10 mouse cellular contexts compared by ENCODE assay signal in the genomic region with DNA sequence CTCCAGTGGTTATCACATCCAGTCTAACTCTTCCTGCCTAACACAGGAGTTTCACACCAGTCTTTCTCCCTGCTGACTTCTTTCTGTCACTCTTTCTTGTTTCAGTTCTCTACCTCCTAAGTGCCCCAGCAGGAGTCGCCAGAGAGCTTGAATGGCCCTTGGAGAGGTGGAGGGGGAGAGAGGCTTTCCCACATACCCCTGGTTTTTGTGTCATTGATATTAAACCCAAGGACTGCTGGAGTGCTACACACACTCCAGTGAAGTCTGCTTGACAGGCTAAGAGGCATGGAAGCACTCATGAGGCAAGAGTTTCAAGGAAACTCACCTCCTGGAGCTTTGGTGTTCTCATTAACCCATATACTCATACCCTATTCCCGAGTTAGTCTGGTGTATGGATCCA. TPM values are rescaled to one million over a fixed set of nuclear protein-coding genes. Genes with fewer than 3 reads are reported as not detected.
DNase-seq lines count a peak whose midpoint lies in the region; ATAC-seq lines count a peak whose summit lies in the region.
"Had no signal": no experiment of that assay in that cellular context is flagged by ENCODE, and none has a peak within 500 bp of the region (broad histone marks: within the 10 kb centered on the region; RNA-seq: fewer than 3 reads in every experiment).

No protein-coding gene starts in this region.

- peak; percentile 21 to 32 for DNase-seq in heart, postnatal 14 days
- peak; percentile 19 for DNase-seq in embryonic facial prominence, embryonic 11.5 days (ENCODE audit: low spot score)
- peak; percentile 76 for DNase-seq in naive thymus-derived CD4-positive, alpha-beta T cell, adult 2 months (ENCODE audit: low read depth)
- no peak for DNase-seq in forebrain, embryonic 10.5 days (ENCODE audit: extremely low spot score, low spot score)
- DNase-seq in kidney, adult 18-20 months: no peak

- no peaks in the 10 kb centered on the region for H3K27me3 ChIP-seq in heart, embryonic 12.5 days (replicated peaks)
- no peaks in the 10 kb centered on the region for H3K27me3 ChIP-seq in embryonic facial prominence, embryonic 11.5 days (ENCODE audit: control insufficient read depth, insufficient read depth, low read length)
- no peaks in the 10 kb centered on the region for H3K27me3 ChIP-seq in forebrain, embryonic 10.5 days (ENCODE audit: poor library complexity, severe bottlenecking)
- no peaks in the 10 kb centered on the region for H3K27me3 ChIP-seq in kidney, embryonic 14.5 days (ENCODE audit: control insufficient read depth, insufficient read depth, low read length)
- H3K27me3 ChIP-seq: embryonic facial prominence, embryonic 13.5 days; heart, embryonic 15.5 days had no signal

- intact Hi-C loops in heart, postnatal 14 days (cut with DNase I): no loop called here

- 78% methylated on average over 2 of the region's 2 CpGs for WGBS in heart, embryonic 12.5 days
- WGBS in embryonic facial prominence, embryonic 11.5 days: 91% methylated on average over 2 of the region's 2 CpGs
- 80% methylated on average over 2 of the region's 2 CpGs for WGBS in forebrain, embryonic 10.5 days
- WGBS in kidney, embryonic 14.5 days: 79% methylated on average over 2 of the region's 2 CpGs

- H3K27ac ChIP-seq in heart, embryonic 12.5 days (ENCODE audit: poor library complexity, severe bottlenecking): no peak overlapping the region
- no peak overlapping the region for H3K27ac ChIP-seq in embryonic facial prominence, embryonic 11.5 days (replicated peaks; ENCODE audit: low read depth, low read length)
- no peak overlapping the region for H3K27ac ChIP-seq in forebrain, embryonic 10.5 days
- H3K27ac ChIP-seq in kidney, embryonic 14.5 days (ENCODE audit: low read depth, low read length): no peak overlapping the region
- H3K27ac ChIP-seq: embryonic facial prominence, embryonic 13.5 days; heart, embryonic 15.5 days had no signal

- H3K4me2 ChIP-seq in heart, embryonic 12.5 days: no peak overlapping the region
- H3K4me2 ChIP-seq in embryonic facial prominence, embryonic 11.5 days (ENCODE audit: low read depth, low read length): no peak overlapping the region
- no peak overlapping the region for H3K4me2 ChIP-seq in kidney, embryonic 14.5 days (replicated peaks; ENCODE audit: low read depth, low read length)
- H3K4me2 ChIP-seq: embryonic facial prominence, embryonic 13.5 days; heart, embryonic 15.5 days had no signal

- H3K9ac ChIP-seq in heart, embryonic 12.5 days: no peak overlapping the region
- H3K9ac ChIP-seq in embryonic facial prominence, embryonic 11.5 days (replicated peaks; ENCODE audit: low read length): no peak overlapping the region
- no peak overlapping the region for H3K9ac ChIP-seq in kidney, embryonic 14.5 days (ENCODE audit: low read depth, low read length)
- H3K9ac ChIP-seq: embryonic facial prominence, embryonic 13.5 days; heart, embryonic 15.5 days had no signal

- ATAC-seq in heart, embryonic 12.5 days (ENCODE audit: insufficient number of reproducible peaks, low FRiP score): no peak
- peak; percentile 46 for ATAC-seq in CD4-positive, CD25-positive, alpha-beta regulatory T cell, adult 4 months
- no peak for ATAC-seq in embryonic facial prominence, embryonic 11.5 days (replicated peaks; ENCODE audit: insufficient number of reproducible peaks, low FRiP score, low TSS enrichment, low read depth)
- ATAC-seq in kidney, embryonic 14.5 days (ENCODE audit: low FRiP score, low TSS enrichment): no peak

- H3K4me1 ChIP-seq in heart, embryonic 12.5 days (replicated peaks): no peaks in the 10 kb centered on the region
- no peaks in the 10 kb centered on the region for H3K4me1 ChIP-seq in embryonic facial prominence, embryonic 11.5 days (ENCODE audit: control insufficient read depth, insufficient read depth, low read length)
- H3K4me1 ChIP-seq in forebrain, embryonic 10.5 days: no peaks in the 10 kb centered on the region
- no peaks in the 10 kb centered on the region for H3K4me1 ChIP-seq in kidney, embryonic 14.5 days (ENCODE audit: control insufficient read depth, insufficient read depth, low read length)
- H3K4me1 ChIP-seq: embryonic facial prominence, embryonic 13.5 days; heart, embryonic 15.5 days had no signal

- peaks cover 34% of the 10 kb centered on the region for H3K36me3 ChIP-seq in heart, embryonic 12.5 days
- H3K36me3 ChIP-seq in embryonic facial prominence, embryonic 11.5 days (replicated peaks; ENCODE audit: control insufficient read depth, insufficient read depth, low read depth, low read length): no peaks in the 10 kb centered on the region; the same call in 1 of the 2 replicates
- peaks cover 28% of the 10 kb centered on the region for H3K36me3 ChIP-seq in forebrain, embryonic 10.5 days (replicated peaks)
- peaks cover 11% of the 10 kb centered on the region; the same call in 1 of the 2 replicates for H3K36me3 ChIP-seq in kidney, embryonic 14.5 days (ENCODE audit: control insufficient read depth, insufficient read depth, low read length)

- H3K9me3 ChIP-seq in heart, embryonic 12.5 days (replicated peaks): 0 out of 2 replicates have a peak, but pooled peaks cover 5% of the 10 kb centered on the region
- H3K9me3 ChIP-seq in embryonic facial prominence, embryonic 11.5 days (replicated peaks; ENCODE audit: control insufficient read depth, low read length): no peaks in the 10 kb centered on the region
- no peaks in the 10 kb centered on the region for H3K9me3 ChIP-seq in forebrain, embryonic 10.5 days
- no peaks in the 10 kb centered on the region for H3K9me3 ChIP-seq in kidney, embryonic 14.5 days (ENCODE audit: control insufficient read depth, low read length)
- H3K9me3 ChIP-seq: embryonic facial prominence, embryonic 13.5 days; heart, embryonic 15.5 days had no signal

- no peak overlapping the region for H3K4me3 ChIP-seq in heart, embryonic 12.5 days
- no peak overlapping the region for H3K4me3 ChIP-seq in embryonic facial prominence, embryonic 11.5 days (ENCODE audit: low read depth, low read length)
- H3K4me3 ChIP-seq in forebrain, embryonic 10.5 days: no peak overlapping the region
- H3K4me3 ChIP-seq in kidney, embryonic 14.5 days (ENCODE audit: low read length): no peak overlapping the region
- H3K4me3 ChIP-seq: embryonic facial prominence, embryonic 13.5 days; heart, embryonic 15.5 days had no signal

RNA-seq across cellular contexts. Expression of a gene that starts 16.0 kb away (rescaled TPM):
- 1 to 10 TPM; 2.4 to 4.9 TPM for total RNA-seq in heart, postnatal 14 days (2021)
- polyA plus RNA-seq in heart, embryonic 12.5 days (2016; fragmentation: Nextera tagmentation; extraction: Ambion mirVana): 3.3 and 3.9 TPM in 2 replicates
- polyA plus RNA-seq in CD4-positive, CD25-positive, alpha-beta regulatory T cell, adult 4 months (2017; shearing (Covaris generic)): 10 to 100 TPM; 36.6 to 47.4 TPM
- polyA plus RNA-seq in embryonic facial prominence, embryonic 11.5 days (2014; fragmentation: Nextera tagmentation; extraction: Ambion mirVana): 2.2 and 2.3 TPM in 2 replicates
- polyA plus RNA-seq in forebrain, embryonic 10.5 days (2016; fragmentation: Nextera tagmentation; extraction: Ambion mirVana): 1.00 and 1.1 TPM in 2 replicates
- 1.1 and 3.5 TPM in 2 replicates for polyA plus RNA-seq in kidney, embryonic 14.5 days (2014; fragmentation: Nextera tagmentation; extraction: Ambion mirVana)

Comparison
In these comparisons a context has a peak if more than half of its experiments do, and no peak if none do; other contexts are left out.
1. DNase-seq: peak in heart, postnatal 14 days (2 of 2), embryonic facial prominence, embryonic 11.5 days (single experiment) and naive thymus-derived CD4-positive, alpha-beta T cell, adult 2 months (single experiment); none in forebrain, embryonic 10.5 days (single experiment) and kidney, adult 18-20 months (single experiment).